Mouse (Mus musculus): ENCODE results near the gene Rap1gds1.

The Rap1gds1 gene

GRCm38 (mm10) chr3:139048701-139049622 is 26.0 kb downstream of the Rap1gds1 start:
- DNase-seq (ENCODE audit: low spot score): no peak

- no peak for DNase-seq (ENCODE audit: low spot score)
These were observed 32.6 kb downstream of the Rap1gds1 start for GRCm38 (mm10) chr3:139042433-139042854.

GRCm38 (mm10) chr3:139041921-139042320 is 33.1 kb downstream of the Rap1gds1 start:
- DNase-seq (ENCODE audit: low spot score): no peak

- no peak for DNase-seq (ENCODE audit: low spot score)
These were observed 38.0 kb downstream of the Rap1gds1 start for GRCm38 (mm10) chr3:139037030-139037429.

- no peak for DNase-seq (ENCODE audit: low spot score)
These were observed 41.8 kb downstream of the Rap1gds1 start for GRCm38 (mm10) chr3:139033179-139033578.

- no peak for DNase-seq (ENCODE audit: low spot score)
These were observed 44.3 kb downstream of the Rap1gds1 start for GRCm38 (mm10) chr3:139030644-139031227.

GRCm38 (mm10) chr3:139025077-139025476 is 49.9 kb downstream of the Rap1gds1 start:
- DNase-seq (ENCODE audit: low spot score): no peak

GRCm38 (mm10) chr3:139023585-139023984 is 51.4 kb downstream of the Rap1gds1 start:
- DNase-seq (ENCODE audit: low spot score): no peak

- DNase-seq (ENCODE audit: low spot score): no peak
These were observed 62.6 kb downstream of the Rap1gds1 start for GRCm38 (mm10) chr3:139012352-139012751.

GRCm38 (mm10) chr3:139005669-139006068 is 69.3 kb downstream of the Rap1gds1 start:
- no peak for DNase-seq (ENCODE audit: low spot score)

- no peak for DNase-seq (ENCODE audit: low spot score)
These were observed 72.2 kb downstream of the Rap1gds1 start for GRCm38 (mm10) chr3:139002774-139003173.

- DNase-seq (ENCODE audit: low spot score): no peak
These were observed 74.7 kb downstream of the Rap1gds1 start for GRCm38 (mm10) chr3:139000071-139000867.

- DNase-seq (ENCODE audit: low spot score): peak; percentile 2
These were observed 81.5 kb downstream of the Rap1gds1 start for GRCm38 (mm10) chr3:138993473-138993872.

- DNase-seq (ENCODE audit: low spot score): no peak
These were observed 83.6 kb downstream of the Rap1gds1 start for GRCm38 (mm10) chr3:138991367-138991766.

GRCm38 (mm10) chr3:138989141-138989540 is 85.9 kb downstream of the Rap1gds1 start:
- DNase-seq (ENCODE audit: low spot score): no peak

GRCm38 (mm10) chr3:138988004-138988403 is 87.0 kb downstream of the Rap1gds1 start:
- no peak for DNase-seq (ENCODE audit: low spot score)

- no peak for DNase-seq (ENCODE audit: low spot score)
These were observed 92.8 kb downstream of the Rap1gds1 start for GRCm38 (mm10) chr3:138982249-138982648.

- DNase-seq (ENCODE audit: low spot score): no peak
These were observed 97.6 kb downstream of the Rap1gds1 start for GRCm38 (mm10) chr3:138977413-138977812.

- DNase-seq (ENCODE audit: low spot score): no peak
These were observed 107.4 kb downstream of the Rap1gds1 start for GRCm38 (mm10) chr3:138967627-138968026.

GRCm38 (mm10) chr3:138958527-138958926 is 116.5 kb downstream of the Rap1gds1 start:
- no peak for DNase-seq (ENCODE audit: low spot score)

- no peak for DNase-seq (ENCODE audit: low spot score)
These were observed 119.8 kb downstream of the Rap1gds1 start for GRCm38 (mm10) chr3:138955220-138955619.

GRCm38 (mm10) chr3:138949081-138949480 is 125.9 kb downstream of the Rap1gds1 start:
- DNase-seq (ENCODE audit: low spot score): no peak
